In genomic region chr16:26078923-26079351, GRCm38 (mm10) we compare ENCODE assay signal across 14 mouse cellular contexts. TPM values are rescaled to one million over a fixed set of nuclear protein-coding genes. Genes with fewer than 3 reads are reported as not detected.
DNase-seq lines count a peak whose midpoint lies in the region; ATAC-seq and TF ChIP-seq lines count a peak whose summit lies in the region.
"Had no signal": no experiment of that assay in that cellular context is flagged by ENCODE, and none has a peak within 500 bp of the region (broad histone marks: within the 10 kb centered on the region; RNA-seq: fewer than 3 reads in every experiment).

No protein-coding gene starts in this region.

- H3K9me3 ChIP-seq in forebrain, embryonic 10.5 days = no peaks in the 10 kb centered on the region
- H3K9me3 ChIP-seq in forebrain, embryonic 14.5 days (replicated peaks; ENCODE audit: control insufficient read depth, low read length) = no peaks in the 10 kb centered on the region
- H3K9me3 ChIP-seq in kidney, postnatal 0 days (replicated peaks; ENCODE audit: low read length) = no peaks in the 10 kb centered on the region
- H3K9me3 ChIP-seq: embryonic facial prominence, embryonic 12.5 days; limb, embryonic 15.5 days had no signal

- H3K4me3 ChIP-seq in forebrain, embryonic 10.5 days = no peak overlapping the region
- no peak overlapping the region for H3K4me3 ChIP-seq in forebrain, embryonic 14.5 days (ENCODE audit: low read depth, low read length)
- no peak overlapping the region for H3K4me3 ChIP-seq in kidney, postnatal 0 days (replicated peaks; ENCODE audit: low read depth, low read length)
- H3K4me3 ChIP-seq: embryonic facial prominence, embryonic 12.5 days; limb, embryonic 15.5 days had no signal

- ATAC-seq in forebrain, embryonic 14.5 days = no peak
- 0 out of 2 replicates have a peak, but pooled peaks have one; percentile 18 for ATAC-seq in kidney, postnatal 0 days (replicated peaks; ENCODE audit: low FRiP score, low read depth)
- ATAC-seq: forebrain, postnatal 0 days had no signal

- TF ChIP-seq POLR2A in brain, embryonic 14.5 days (IDR thresholded peaks at IDR 0.05; ENCODE audit: borderline replicate concordance, extremely low read depth, insufficient read depth, insufficient read length, poor library complexity, severe bottlenecking) = no peak

- peaks cover 26% of the 10 kb centered on the region for H3K4me1 ChIP-seq in forebrain, embryonic 10.5 days
- H3K4me1 ChIP-seq in forebrain, embryonic 14.5 days (ENCODE audit: control insufficient read depth, insufficient read depth, low read length) = peaks cover 2% of the 10 kb centered on the region; the same call in 1 of the 2 replicates
- 0 out of 2 replicates have a peak, but pooled peaks cover 10% of the 10 kb centered on the region for H3K4me1 ChIP-seq in kidney, postnatal 0 days (replicated peaks; ENCODE audit: insufficient read depth, low read length)

- H3K4me2 ChIP-seq in forebrain, embryonic 14.5 days (ENCODE audit: low read length) = no peak overlapping the region
- no peak overlapping the region for H3K4me2 ChIP-seq in kidney, postnatal 0 days (ENCODE audit: low read length)
- H3K4me2 ChIP-seq: embryonic facial prominence, embryonic 12.5 days; limb, embryonic 15.5 days had no signal

- H3K9ac ChIP-seq in forebrain, embryonic 14.5 days (ENCODE audit: low read length) = no peak overlapping the region
- 0 out of 2 replicates have a peak overlapping the region, but pooled peaks have one; percentile 4 for H3K9ac ChIP-seq in kidney, postnatal 0 days (ENCODE audit: low read depth, low read length)
- H3K9ac ChIP-seq: embryonic facial prominence, embryonic 12.5 days; forebrain, postnatal 0 days; limb, embryonic 15.5 days had no signal

- H3K36me3 ChIP-seq in forebrain, embryonic 10.5 days (replicated peaks) = no peaks in the 10 kb centered on the region
- H3K36me3 ChIP-seq in forebrain, embryonic 14.5 days (ENCODE audit: control insufficient read depth, insufficient read depth, low read length) = no peaks in the 10 kb centered on the region
- H3K36me3 ChIP-seq in kidney, postnatal 0 days (ENCODE audit: insufficient read depth, low read length) = no peaks in the 10 kb centered on the region
- H3K36me3 ChIP-seq: embryonic facial prominence, embryonic 12.5 days; limb, embryonic 15.5 days had no signal

- peaks cover 6% of the 10 kb centered on the region; the same call in 1 of the 2 replicates for H3K27me3 ChIP-seq in forebrain, embryonic 10.5 days (ENCODE audit: poor library complexity, severe bottlenecking)
- no peaks in the 10 kb centered on the region for H3K27me3 ChIP-seq in forebrain, embryonic 14.5 days (replicated peaks; ENCODE audit: control insufficient read depth, insufficient read depth, low read length)
- no peaks in the 10 kb centered on the region for H3K27me3 ChIP-seq in kidney, postnatal 0 days (ENCODE audit: insufficient read depth, low read length)
- H3K27me3 ChIP-seq: embryonic facial prominence, embryonic 12.5 days; limb, embryonic 15.5 days had no signal

- H3K27ac ChIP-seq in forebrain, embryonic 10.5 days = no peak overlapping the region
- no peak overlapping the region for H3K27ac ChIP-seq in forebrain, embryonic 14.5 days (ENCODE audit: low read depth, low read length)
- H3K27ac ChIP-seq in kidney, postnatal 0 days = no peak overlapping the region
- H3K27ac ChIP-seq: embryonic facial prominence, embryonic 12.5 days; limb, embryonic 15.5 days had no signal

- TF ChIP-seq CTCF in kidney, postnatal 0 days (IDR thresholded peaks at IDR 0.05; ENCODE audit: low read depth) = no peak
- TF ChIP-seq CTCF in brain, embryonic 14.5 days (IDR thresholded peaks at IDR 0.05; ENCODE audit: borderline replicate concordance, extremely low read depth, insufficient read depth, insufficient read length) = no peak

- 14% methylated on average over 7 of the region's 7 CpGs for WGBS in forebrain, embryonic 10.5 days
- 32% methylated on average over 7 of the region's 7 CpGs for WGBS in forebrain, embryonic 14.5 days
- 19% methylated on average over 7 of the region's 7 CpGs for WGBS in kidney, postnatal 0 days

- DNase-seq in forebrain, embryonic 10.5 days (ENCODE audit: extremely low spot score, low spot score) = peak; percentile 22
- DNase-seq in forebrain, embryonic 14.5 days (ENCODE audit: low spot score) = no peak
- DNase-seq in kidney, postnatal 0 days (ENCODE audit: low spot score) = peak; percentile 61
- DNase-seq in kidney, adult 11 months = no peak
- DNase-seq in brain, embryonic 14.5 days (ENCODE audit: low read depth) = peak; percentile 18
- DNase-seq in kidney, postnatal 4 days = peak; percentile 36 to 55
- DNase-seq in cerebellum, adult 11 months = no peak
- no peak for DNase-seq in adrenal gland, adult (ENCODE audit: inconsistent age in 2 of 2, low spot score in 1 of 2)
- DNase-seq: forebrain, postnatal 0 days; heart, postnatal 10 days; layer of hippocampus, adult 9-11 months; thymus, postnatal 36 days had no signal

RNA-seq across cellular contexts. Expression of gene P3h2, which starts 26.6 kb away (rescaled TPM):
- 2.5 and 2.9 TPM in 2 replicates for polyA plus RNA-seq in forebrain, embryonic 10.5 days (2016; fragmentation: Nextera tagmentation; extraction: Ambion mirVana)
- 0.22 and 0.51 TPM in 2 replicates for polyA plus RNA-seq in forebrain, embryonic 14.5 days (2014; fragmentation: Nextera tagmentation; extraction: Ambion mirVana)
- 12.0 and 14.7 TPM in 2 replicates for polyA plus RNA-seq in kidney, postnatal 0 days (2015; fragmentation: Nextera tagmentation; extraction: Ambion mirVana)
- polyA plus RNA-seq in brain, embryonic 14.5 days (2012; rRNA removed) = 0.87 and 1.5 TPM in 2 replicates

Comparison
In these comparisons a context has a peak if more than half of its experiments do, and no peak if none do; other contexts are left out.
1. DNase-seq: peak in forebrain, embryonic 10.5 days (single experiment), kidney, postnatal 0 days (single experiment), brain, embryonic 14.5 days (single experiment) and kidney, postnatal 4 days (2 of 2); none in forebrain, embryonic 14.5 days (single experiment), kidney, adult 11 months (single experiment), cerebellum, adult 11 months (single experiment) and adrenal gland, adult (0 of 2).